Mouse (Mus musculus): ENCODE measurements around the gene Rdx.

Rdx gene

GRCm38 (mm10) chr9:52047129-52047820 lies at the start of gene Rdx:
Gene Rdx (plus strand): TSS chr9:52047173.
- no peak for DNase-seq (ENCODE audit: extremely low spot score)

GRCm38 (mm10) chr9:52003501-52003900 lies 43.5 kb upstream of the Rdx start:
- DNase-seq (ENCODE audit: extremely low spot score): no peak

- no peak for DNase-seq (ENCODE audit: extremely low spot score)
Measured at GRCm38 (mm10) chr9:52007341-52007740, 39.6 kb upstream of the Rdx start.

- DNase-seq (ENCODE audit: extremely low spot score): no peak
Measured at GRCm38 (mm10) chr9:52008511-52008910, 38.5 kb upstream of the Rdx start.

GRCm38 (mm10) chr9:52012311-52012710 lies 34.7 kb upstream of the Rdx start:
- no peak for DNase-seq (ENCODE audit: extremely low spot score)

- DNase-seq (ENCODE audit: extremely low spot score): no peak
Measured at GRCm38 (mm10) chr9:52012781-52013436, 34.1 kb upstream of the Rdx start.

GRCm38 (mm10) chr9:52013900-52014455 lies 33.0 kb upstream of the Rdx start:
- no peak for DNase-seq (ENCODE audit: extremely low spot score)

GRCm38 (mm10) chr9:52017091-52017490 lies 29.9 kb upstream of the Rdx start:
- no peak for DNase-seq (ENCODE audit: extremely low spot score)

- DNase-seq (ENCODE audit: extremely low spot score): no peak
Measured at GRCm38 (mm10) chr9:52017824-52018223, 29.1 kb upstream of the Rdx start.

- no peak for DNase-seq (ENCODE audit: extremely low spot score)
Measured at GRCm38 (mm10) chr9:52018505-52018904, 28.5 kb upstream of the Rdx start.

- peak; percentile 50 for DNase-seq (ENCODE audit: extremely low spot score)
Measured at GRCm38 (mm10) chr9:52027257-52028020, 19.5 kb upstream of the Rdx start.

- DNase-seq (ENCODE audit: extremely low spot score): no peak
Measured at GRCm38 (mm10) chr9:52028521-52029405, 18.2 kb upstream of the Rdx start.

GRCm38 (mm10) chr9:52031501-52031900 lies 15.5 kb upstream of the Rdx start:
- no peak for DNase-seq (ENCODE audit: extremely low spot score)

GRCm38 (mm10) chr9:52037493-52037892 lies 9.5 kb upstream of the Rdx start:
- DNase-seq (ENCODE audit: extremely low spot score): no peak

GRCm38 (mm10) chr9:52041657-52042056 lies 5.3 kb upstream of the Rdx start:
- DNase-seq (ENCODE audit: extremely low spot score): no peak

- no peak for DNase-seq (ENCODE audit: extremely low spot score)
Measured at GRCm38 (mm10) chr9:52046686-52047085, 287 bp upstream of the Rdx start.

GRCm38 (mm10) chr9:52047821-52048649 lies 1.1 kb downstream of the Rdx start:
- peak; percentile 86 for DNase-seq (ENCODE audit: extremely low spot score)

- DNase-seq (ENCODE audit: extremely low spot score): peak; percentile 61
Measured at GRCm38 (mm10) chr9:52048650-52049081, 1.7 kb downstream of the Rdx start.

- DNase-seq (ENCODE audit: extremely low spot score): no peak
Measured at GRCm38 (mm10) chr9:52049605-52050004, 2.6 kb downstream of the Rdx start.

GRCm38 (mm10) chr9:52050361-52050760 lies 3.4 kb downstream of the Rdx start:
- no peak for DNase-seq (ENCODE audit: extremely low spot score)
